Mouse (Mus musculus): ENCODE results near the gene Fam13c. TPM values are rescaled to one million over a fixed set of nuclear protein-coding genes. Genes with fewer than 3 reads are reported as not detected.
"Not testable (repeated sequence)": the region's sequence is repeated elsewhere in the genome, so short reads cannot be mapped to it uniquely, and the experiment has no call there.

Fam13c gene
- 10 to 100 TPM; 68.1 to 71.9 TPM for total RNA-seq (2021)
- long read RNA-seq, experiment 1, transcript Fam13c-202 (15 exons, 3,380 nt): minor isoform, 6 of 98 reads
- long read RNA-seq, experiment 1, transcript Fam13c-201 (14 exons, 3,262 nt): major isoform, 12 of 98 reads
- long read RNA-seq, experiment 1, transcript Fam13c-203 (14 exons, 3,310 nt): minor isoform, 8 of 98 reads
- long read RNA-seq, experiment 1, partial matches to known transcripts: 39 of 98 reads
- long read RNA-seq, experiment 1, other reads (novel, unspliced or antisense): 33 of 98 reads
- long read RNA-seq, experiment 2, transcript Fam13c-202 (15 exons, 3,380 nt): major isoform, 12 of 52 reads
- long read RNA-seq, experiment 2, partial matches to known transcripts: 17 of 52 reads
- long read RNA-seq, experiment 2, other reads (novel, unspliced or antisense): 17 of 52 reads

GRCm38 (mm10) chr10:70439676-70440521 is at the start of gene Fam13c:
TSS of gene Fam13c (plus strand) at chr10:70440481.
- peak; percentile 27 to 41 for DNase-seq (ENCODE audit: low spot score in 2 of 2)

- peak in 1 of 2 experiments; percentile 14 for DNase-seq (ENCODE audit: low spot score in 2 of 2)
Measured at GRCm38 (mm10) chr10:70395900-70396299, 44.4 kb upstream of the Fam13c start.

GRCm38 (mm10) chr10:70398224-70398623 is 42.1 kb upstream of the Fam13c start:
- DNase-seq (ENCODE audit: low spot score in 2 of 2): peak; percentile 47

GRCm38 (mm10) chr10:70402006-70402405 is 38.3 kb upstream of the Fam13c start:
- DNase-seq (ENCODE audit: low spot score in 2 of 2): no peak

GRCm38 (mm10) chr10:70402711-70403110 is 37.6 kb upstream of the Fam13c start:
- no peak for DNase-seq (ENCODE audit: low spot score in 2 of 2)

- DNase-seq (ENCODE audit: low spot score in 2 of 2): no peak
Measured at GRCm38 (mm10) chr10:70417811-70418486, 22.3 kb upstream of the Fam13c start.

GRCm38 (mm10) chr10:70419282-70420264 is 20.7 kb upstream of the Fam13c start:
- DNase-seq (ENCODE audit: low spot score in 2 of 2): no peak

GRCm38 (mm10) chr10:70426373-70426772 is 13.9 kb upstream of the Fam13c start:
- DNase-seq (ENCODE audit: low spot score in 2 of 2): no peak

- DNase-seq (ENCODE audit: low spot score in 2 of 2): peak; percentile 54 to 67
Measured at GRCm38 (mm10) chr10:70428121-70428662, 12.1 kb upstream of the Fam13c start.

- DNase-seq (ENCODE audit: low spot score in 2 of 2): no peak
Measured at GRCm38 (mm10) chr10:70429341-70429740, 10.9 kb upstream of the Fam13c start.

GRCm38 (mm10) chr10:70433334-70433733 is 6.9 kb upstream of the Fam13c start:
- no peak for DNase-seq (ENCODE audit: low spot score in 2 of 2)

- not testable (repeated sequence) for DNase-seq (ENCODE audit: low spot score in 2 of 2)
Measured at GRCm38 (mm10) chr10:70433736-70434135, 6.5 kb upstream of the Fam13c start.

GRCm38 (mm10) chr10:70436656-70437055 is 3.6 kb upstream of the Fam13c start:
- no peak for DNase-seq (ENCODE audit: low spot score in 2 of 2)

- DNase-seq (ENCODE audit: low spot score in 2 of 2): no peak
Measured at GRCm38 (mm10) chr10:70437289-70437688, 3.0 kb upstream of the Fam13c start.

GRCm38 (mm10) chr10:70440639-70441461 is 569 bp downstream of the Fam13c start:
- DNase-seq (ENCODE audit: low spot score in 2 of 2): peak; percentile 60 to 80

GRCm38 (mm10) chr10:70442156-70442555 is 1.9 kb downstream of the Fam13c start:
- no peak for DNase-seq (ENCODE audit: low spot score in 2 of 2)

- DNase-seq (ENCODE audit: low spot score in 2 of 2): no peak
Measured at GRCm38 (mm10) chr10:70442623-70443022, 2.3 kb downstream of the Fam13c start.

- no peak for DNase-seq (ENCODE audit: low spot score in 2 of 2)
Measured at GRCm38 (mm10) chr10:70447787-70448186, 7.5 kb downstream of the Fam13c start.

- no peak for DNase-seq (ENCODE audit: low spot score in 2 of 2)
Measured at GRCm38 (mm10) chr10:70449206-70449605, 8.9 kb downstream of the Fam13c start.

All from left cerebral cortex, adult 18-20 months (tissue).